Mouse (Mus musculus) MN1 (cell line): ENCODE data around the gene Tspan18.
A peak's percentile ranks its signal among the peaks of the same experiment; 100 is the strongest.

Experiments
- DNase-seq: peaks from one replicate; pipeline ENCODE4 v3.0.0-alpha.2; 2016; ENCODE audit warnings: low spot score

The Tspan18 gene

DNA sequence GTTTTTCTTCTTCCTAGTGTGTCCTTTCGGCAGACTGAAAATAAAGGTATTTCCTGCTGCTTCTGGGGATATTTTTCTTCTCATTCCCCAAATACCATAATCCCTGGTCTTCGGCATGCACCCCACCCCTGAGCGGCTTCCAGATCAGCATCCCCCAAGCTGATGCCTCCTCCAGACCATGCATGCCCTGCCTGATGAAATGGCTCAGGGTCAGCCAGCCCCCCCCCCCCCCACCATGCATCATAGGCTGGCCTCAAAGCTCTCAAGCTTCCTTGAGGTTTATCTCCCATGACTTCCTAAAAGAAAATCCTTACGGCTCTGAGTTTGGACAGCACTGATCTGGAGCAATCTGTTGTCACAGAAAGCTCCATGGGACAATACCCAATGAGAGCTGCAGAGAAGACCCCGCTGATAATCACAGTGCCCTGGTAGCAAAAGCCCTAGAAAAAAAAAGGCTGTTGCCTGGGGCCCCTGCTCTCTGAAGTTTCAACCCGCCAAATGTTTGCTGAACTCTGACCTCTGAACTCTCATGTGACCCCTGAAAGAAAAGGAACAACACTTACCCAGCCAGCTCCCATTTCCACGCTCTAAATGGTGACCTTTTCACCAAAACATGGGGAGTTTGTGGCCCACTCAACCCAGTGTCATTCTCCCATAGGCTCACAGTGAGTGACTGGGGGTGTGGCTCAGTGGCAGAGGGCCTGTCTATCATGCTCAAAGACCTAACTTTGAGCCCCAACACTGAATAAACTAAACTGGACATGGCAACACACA is 43.8 kb downstream of the Tspan18 start:
- DNase-seq: no peak

DNA sequence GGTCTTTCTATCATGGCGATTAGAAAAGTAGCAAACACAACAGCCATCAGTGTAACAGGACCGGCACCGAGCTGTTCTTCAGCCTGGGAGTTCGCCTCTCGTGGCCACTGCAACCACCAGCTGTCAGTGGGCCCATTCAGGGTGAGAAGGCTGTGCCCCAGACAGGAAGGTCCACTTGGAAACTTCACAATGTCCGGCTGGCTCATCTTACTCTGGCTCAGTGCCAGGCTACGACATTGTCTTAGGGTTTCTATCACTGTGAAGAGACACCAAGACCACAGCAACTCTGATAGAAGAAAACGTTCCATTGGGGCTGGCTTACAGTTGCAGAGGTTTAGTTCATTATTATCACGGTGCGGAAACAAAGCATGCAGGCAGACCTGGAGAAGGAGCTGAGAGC is 45.1 kb downstream of the Tspan18 start:
- no peak for DNase-seq

- DNase-seq: peak; percentile 49
Observed at GRCm38 (mm10) chr2:93287348-93287747, 47.0 kb downstream of the Tspan18 start.

DNA sequence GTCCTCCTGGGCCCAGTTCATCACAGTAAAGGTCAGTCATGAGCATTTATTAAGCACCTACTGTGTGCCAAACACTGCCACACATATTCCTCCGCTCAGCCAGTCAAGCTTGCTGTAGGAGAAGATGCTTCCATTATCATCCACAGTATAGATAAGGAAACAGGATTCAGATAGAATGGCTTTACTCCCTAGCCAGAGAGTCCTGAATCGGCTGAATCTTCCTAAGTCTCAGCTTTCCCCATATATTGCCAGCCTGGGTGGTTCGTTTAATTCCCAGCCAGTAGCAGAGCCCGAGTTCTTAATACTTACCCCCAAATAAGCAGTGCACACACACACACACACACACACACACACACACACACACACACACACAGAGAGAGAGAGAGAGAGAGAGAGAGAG is 47.6 kb downstream of the Tspan18 start:
- DNase-seq: no peak

GRCm38 (mm10) chr2:93286321-93286720 is 48.0 kb downstream of the Tspan18 start:
- peak; percentile 81 for DNase-seq

DNA sequence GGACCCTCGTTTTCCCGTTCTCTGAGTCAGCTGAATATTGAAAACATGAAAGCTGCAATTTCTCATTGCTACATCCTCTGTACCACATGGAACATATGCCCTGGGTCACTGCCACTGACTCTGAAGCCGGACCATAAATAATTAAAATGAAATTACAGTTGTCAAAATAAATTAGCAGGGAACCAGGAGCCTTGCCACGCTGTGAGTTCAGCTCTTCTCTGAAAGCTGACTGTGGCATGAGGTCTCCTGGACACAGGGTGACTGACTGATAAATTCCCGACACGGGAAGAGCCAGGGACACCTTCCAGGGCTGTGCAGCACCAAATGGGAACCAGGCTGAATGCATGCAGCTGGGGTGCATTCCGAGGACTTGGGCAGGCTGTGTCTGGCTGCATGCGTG is 48.5 kb downstream of the Tspan18 start:
- peak; percentile 89 for DNase-seq

GRCm38 (mm10) chr2:93284625-93285024 is 49.7 kb downstream of the Tspan18 start:
- DNase-seq: peak; percentile 29

DNA sequence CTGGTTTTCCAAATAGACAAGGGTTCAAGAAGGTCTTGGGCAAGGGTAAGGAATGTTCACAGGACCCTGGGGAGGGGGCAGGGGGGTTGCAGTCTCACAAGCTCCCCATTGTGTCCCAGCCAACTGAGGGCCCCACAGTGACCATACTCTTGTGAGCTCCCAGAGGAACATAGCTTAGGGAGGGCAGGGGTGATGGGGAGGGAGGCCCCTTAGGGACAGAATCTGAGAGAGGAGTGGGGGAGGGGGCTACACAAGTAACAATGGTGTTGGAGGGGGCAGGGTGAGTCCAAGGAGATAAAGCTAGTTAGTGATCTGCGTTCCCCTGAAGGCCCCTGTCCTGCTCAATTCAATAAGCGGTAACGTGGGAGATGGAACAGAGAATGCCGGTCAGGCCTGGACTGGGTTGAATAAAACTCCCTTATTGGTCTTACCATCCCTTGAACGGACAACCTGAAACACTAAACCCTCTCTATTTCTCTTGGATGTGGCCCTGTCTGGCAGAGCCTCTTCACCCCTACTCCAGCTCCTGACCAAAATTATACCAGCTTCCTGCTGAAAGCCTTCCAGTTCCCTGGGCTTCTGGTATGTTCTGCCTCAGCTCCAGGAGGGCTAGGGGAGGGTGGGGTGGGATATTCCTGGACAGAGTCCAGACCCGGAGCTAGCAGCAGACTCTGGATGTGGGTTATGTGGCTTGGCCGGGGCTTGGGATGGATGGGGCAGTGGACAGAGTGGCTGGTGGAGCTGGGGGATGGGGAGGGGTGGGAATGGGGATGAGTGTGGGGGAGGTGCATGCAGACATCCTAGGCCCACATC is 50.6 kb downstream of the Tspan18 start:
- DNase-seq: peak; percentile 35

DNA sequence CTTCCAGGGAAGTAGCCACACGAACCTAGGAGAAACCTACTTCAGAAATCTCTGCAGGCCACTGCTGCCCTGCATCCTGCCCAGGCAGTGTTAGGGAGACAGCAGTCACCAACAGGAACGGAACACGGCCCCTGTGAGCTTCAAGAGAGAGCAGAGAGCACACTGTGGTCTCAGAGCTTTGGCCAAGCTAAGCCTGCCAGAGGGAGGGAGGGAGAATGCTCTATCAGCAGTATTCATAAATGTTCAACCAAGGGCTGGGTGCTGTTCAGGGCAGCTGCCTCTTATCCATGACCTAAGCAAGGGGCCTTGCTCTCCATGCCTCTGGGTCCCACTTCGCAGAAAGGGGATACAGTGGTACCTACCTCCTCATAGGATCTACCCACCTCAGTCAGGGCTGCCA is 51.7 kb downstream of the Tspan18 start:
- DNase-seq: no peak

GRCm38 (mm10) chr2:93281466-93281865 is 52.8 kb downstream of the Tspan18 start:
- no peak for DNase-seq

DNA sequence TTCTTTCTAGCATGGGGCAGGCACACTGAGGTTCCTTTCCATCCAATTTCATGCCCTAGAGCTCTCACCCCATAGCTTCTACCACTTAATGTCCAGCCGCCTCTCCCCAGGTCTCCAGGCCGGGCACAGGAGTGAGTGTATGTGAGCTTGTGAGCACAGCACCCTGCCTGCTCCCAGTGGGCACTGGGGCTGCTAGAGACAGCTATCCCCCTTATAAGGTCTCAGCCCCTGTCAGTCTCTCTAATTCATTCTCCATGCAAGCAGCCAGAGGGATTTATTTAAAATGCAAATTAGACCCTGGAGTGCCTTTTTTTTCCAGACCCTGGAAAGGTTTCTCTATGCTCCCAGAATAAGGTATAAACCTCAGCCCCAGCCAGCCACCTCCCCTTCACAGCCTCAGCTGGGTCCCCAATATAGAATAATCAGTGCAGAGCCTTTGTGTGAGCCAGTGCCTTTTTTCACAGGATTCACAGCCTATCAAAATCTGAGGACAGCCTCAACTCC is 54.1 kb downstream of the Tspan18 start:
- DNase-seq: no peak

GRCm38 (mm10) chr2:93278181-93278975 is 55.9 kb downstream of the Tspan18 start:
- DNase-seq: peak; percentile 79

- DNase-seq: peak; percentile 83
Observed at GRCm38 (mm10) chr2:93277486-93277885, 56.8 kb downstream of the Tspan18 start.

DNA sequence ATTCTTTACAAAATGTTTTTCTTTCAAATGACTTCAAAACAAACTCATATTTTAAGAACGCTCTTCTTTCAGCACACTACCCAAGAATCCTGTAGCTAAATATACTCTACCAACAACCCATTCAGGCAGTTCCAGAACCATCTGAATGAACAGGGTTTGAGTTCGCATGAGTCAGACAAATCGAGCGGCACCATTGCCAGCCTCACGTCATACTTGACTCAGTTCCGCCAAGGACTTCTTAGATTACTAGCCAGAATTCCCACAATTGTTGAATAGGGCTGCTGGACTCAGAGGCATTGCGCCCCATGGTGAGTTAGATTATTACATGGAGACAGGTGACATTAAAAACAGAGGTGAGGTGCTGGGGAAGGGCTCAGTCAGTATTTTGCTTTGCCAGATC is 58.3 kb downstream of the Tspan18 start:
- no peak for DNase-seq

GRCm38 (mm10) chr2:93273916-93274315 is 60.4 kb downstream of the Tspan18 start:
- DNase-seq: no peak

DNA sequence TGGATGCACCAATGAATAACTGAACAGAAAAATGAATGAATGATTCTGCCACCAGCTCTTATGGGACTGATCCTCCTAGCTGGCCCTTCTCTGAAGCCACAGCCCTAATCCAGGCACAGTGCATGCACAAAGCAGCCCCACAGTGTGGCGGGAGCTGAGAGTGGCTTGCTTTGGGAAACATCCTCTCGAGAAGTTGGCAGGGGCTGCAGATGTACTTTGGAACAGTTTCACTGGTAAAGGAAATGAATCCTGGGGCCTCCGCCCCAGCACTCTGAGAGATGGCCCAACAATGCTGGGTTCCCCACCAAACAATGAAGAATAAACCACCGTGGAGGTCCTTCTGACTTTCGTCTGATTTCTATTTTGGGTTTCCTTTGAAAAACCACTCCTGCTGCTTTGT is 64.2 kb downstream of the Tspan18 start:
- no peak for DNase-seq

- no peak for DNase-seq
Observed at GRCm38 (mm10) chr2:93269611-93270010, 64.7 kb downstream of the Tspan18 start.

DNA sequence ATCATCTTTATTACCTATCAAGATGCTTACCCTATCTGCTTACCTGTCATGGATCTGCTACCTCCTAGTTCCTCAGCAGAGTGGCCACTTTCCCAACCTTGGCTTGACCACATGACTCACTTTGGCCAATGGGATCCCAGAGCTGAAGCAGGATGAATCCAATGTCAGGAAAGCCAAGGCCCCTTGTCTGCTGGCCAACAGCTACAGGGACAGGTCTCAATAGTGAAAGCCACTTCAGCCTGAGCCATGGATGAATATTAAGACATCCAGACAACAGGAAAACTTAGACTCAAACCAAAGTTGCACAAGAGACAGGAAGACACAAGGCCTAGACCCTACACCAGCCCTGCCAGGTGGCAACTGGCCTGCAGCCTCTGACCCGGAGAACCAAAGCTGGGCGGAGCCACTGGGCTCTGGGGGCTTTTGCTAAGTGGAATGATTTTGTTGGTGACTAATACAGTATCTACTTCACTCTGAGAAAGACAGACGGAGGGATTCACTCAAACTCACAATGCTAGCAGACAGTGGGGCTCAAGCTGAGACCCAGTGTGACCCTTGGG is 65.5 kb downstream of the Tspan18 start:
- no peak for DNase-seq

DNA sequence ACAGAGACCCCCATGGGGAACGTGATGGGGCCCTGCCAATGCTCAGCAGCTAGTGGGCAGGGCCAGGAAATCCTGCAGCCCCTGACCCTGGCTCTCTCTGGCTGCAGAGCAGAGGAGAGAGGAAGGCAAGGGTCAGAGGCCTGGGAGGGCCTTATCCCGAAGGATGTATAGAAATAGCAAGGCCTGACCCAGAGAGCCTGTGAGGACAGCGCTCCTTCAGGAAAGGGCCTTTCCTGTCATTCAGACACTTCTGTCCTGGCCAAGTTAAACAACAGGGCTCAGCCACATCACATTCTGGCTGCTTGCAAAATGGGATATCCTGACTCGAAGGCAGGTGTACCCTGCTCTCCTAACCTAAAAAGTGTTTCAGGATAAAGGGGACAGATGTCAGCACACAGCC is 66.5 kb downstream of the Tspan18 start:
- DNase-seq: no peak

GRCm38 (mm10) chr2:93266565-93267169 is 67.6 kb downstream of the Tspan18 start:
- peak; percentile 28 for DNase-seq
